Mouse (Mus musculus) CH12.LX (cell line): ENCODE measurements around the gene Eif4a3. TPM values are rescaled to one million over a fixed set of nuclear protein-coding genes. Genes with fewer than 3 reads are reported as not detected.

Source experiments
- DNase-seq: peaks from one replicate; pipeline ENCODE4 v3.0.0-alpha.2; 2013; ENCODE audit errors: extremely low read depth
- H3K27ac ChIP-seq: 2 replicates; pipeline ENCODE4 v1.5.1; 2012; ENCODE audit warnings: low read depth, mild to moderate bottlenecking, control low read depth, moderate library complexity; ENCODE audit not compliant: insufficient read depth
- H3K27me3 ChIP-seq: replicated peaks from 2 replicates; pipeline ENCODE3; 2012; ENCODE audit warnings: inconsistent platforms
- H3K36me3 ChIP-seq, 2 experiments: replicated peaks in 1 of 2; 2 replicates each; pipeline versions ENCODE3 to v1.6.1; 2012; ENCODE audit warnings: inconsistent platforms in 1 of 2, low read length in 1 of 2, mild to moderate bottlenecking in 1 of 2, mixed read lengths in 1 of 2, moderate library complexity in 1 of 2; ENCODE audit not compliant: control insufficient read depth in 1 of 2, insufficient read depth in 1 of 2
- H3K4me1 ChIP-seq, 2 experiments: 2 replicates each; pipeline ENCODE4 v1.6.1; 2012; ENCODE audit warnings: inconsistent platforms in 1 of 2, moderate library complexity in 1 of 2; ENCODE audit not compliant: insufficient read depth in 2 of 2, control insufficient read depth in 1 of 2
- H3K4me2 ChIP-seq: 2 replicates; pipeline ENCODE4 v1.6.1; 2012; ENCODE audit warnings: low read depth, mild to moderate bottlenecking, control low read depth; ENCODE audit not compliant: poor library complexity, insufficient read depth, severe bottlenecking
- H3K4me3 ChIP-seq, 3 experiments: fragments of 150-350 bp in 1 of 3; sonication (generic) in 1 of 3; replicated peaks in 1 of 3; 2 replicates each; pipeline versions ENCODE3 to v1.5.1; 2011 to 2012; ENCODE audit warnings: low read depth in 2 of 3, low read length in 2 of 3, mild to moderate bottlenecking in 2 of 3, moderate library complexity in 2 of 3, control low read depth in 1 of 3, improper control_type of control experiment in 1 of 3, inconsistent platforms in 1 of 3, mixed read lengths in 1 of 3; ENCODE audit not compliant: poor library complexity in 1 of 3
- H3K79me2 ChIP-seq: replicated peaks from 2 replicates; pipeline ENCODE4 v1.6.1; 2012; ENCODE audit warnings: mild to moderate bottlenecking, moderate library complexity; ENCODE audit not compliant: control insufficient read depth, poor library complexity, insufficient read depth, severe bottlenecking; ENCODE audit errors: extremely low read depth
- H3K9ac ChIP-seq: 2 replicates; pipeline ENCODE4 v1.6.1; 2012; ENCODE audit warnings: low read depth, mild to moderate bottlenecking, control low read depth, moderate library complexity; ENCODE audit not compliant: insufficient read depth
- H3K9me3 ChIP-seq: replicated peaks from 2 replicates; pipeline ENCODE3; 2012; ENCODE audit warnings: low read length, inconsistent platforms, mixed read lengths
- BHLHE40 ChIP-seq: IDR thresholded peaks from 2 replicates; pipeline ENCODE4 v1.6.1; 2011; ENCODE audit warnings: mild to moderate bottlenecking, low read depth, low read length, improper control_type of control experiment
- CHD2 ChIP-seq: IDR thresholded peaks from 2 replicates; pipeline ENCODE4 v1.6.1; 2011; ENCODE audit warnings: low read length, improper control_type of control experiment
- CTCF ChIP-seq, 2 experiments: IDR thresholded peaks in 1 of 2; conservative IDR thresholded peaks in 1 of 2; 2 replicates each; pipeline ENCODE4 v1.5.1; 2011 to 2012; ENCODE audit warnings: low read depth in 2 of 2, low read length in 2 of 2, improper control_type of control experiment in 1 of 2, inconsistent platforms in 1 of 2, mild to moderate bottlenecking in 1 of 2, moderate library complexity in 1 of 2
- E2F4 ChIP-seq: IDR thresholded peaks from 2 replicates; pipeline ENCODE4 v1.6.1; 2011; ENCODE audit warnings: low read depth, low read length, improper control_type of control experiment; ENCODE audit not compliant: insufficient replicate concordance
- EP300 ChIP-seq: IDR thresholded peaks from 2 replicates; pipeline ENCODE4 v1.6.1; 2011; ENCODE audit warnings: low read length, improper control_type of control experiment
- ETS1 ChIP-seq: conservative IDR thresholded peaks from 2 replicates; pipeline ENCODE4 v1.6.1; 2012; ENCODE audit warnings: low read depth, mild to moderate bottlenecking, inconsistent platforms, low read length, improper control_type of control experiment, moderate library complexity
- JUN ChIP-seq: IDR thresholded peaks from 2 replicates; pipeline ENCODE4 v1.6.1; 2011; ENCODE audit warnings: low read depth, mild to moderate bottlenecking, low read length, improper control_type of control experiment, moderate library complexity; ENCODE audit not compliant: insufficient read depth
- MAFK ChIP-seq: IDR thresholded peaks from 2 replicates; pipeline ENCODE4 v1.6.1; 2011; ENCODE audit warnings: low read length, improper control_type of control experiment; ENCODE audit not compliant: insufficient replicate concordance
- MAX ChIP-seq: IDR thresholded peaks from 2 replicates; pipeline ENCODE4 v1.6.1; 2011; ENCODE audit warnings: low read length, improper control_type of control experiment
- NRF1 ChIP-seq: IDR thresholded peaks from 2 replicates; pipeline ENCODE4 v1.6.1; 2014; ENCODE audit warnings: low read depth, mild to moderate bottlenecking, inconsistent platforms, low read length, improper control_type of control experiment, moderate library complexity
- POLR2A ChIP-seq: IDR thresholded peaks from 2 replicates; pipeline ENCODE4 v1.6.1; 2011; ENCODE audit warnings: low read depth, mild to moderate bottlenecking, improper control_type of control experiment, low read length
- RAD21 ChIP-seq: IDR thresholded peaks from 2 replicates; pipeline ENCODE4 v1.6.1; 2011; ENCODE audit warnings: low read depth, mild to moderate bottlenecking, low read length, improper control_type of control experiment, moderate library complexity
- SMC3 ChIP-seq: IDR thresholded peaks from 2 replicates; pipeline ENCODE4 v1.6.1; 2011; ENCODE audit warnings: low read depth, low read length, improper control_type of control experiment
- TBP ChIP-seq: conservative IDR thresholded peaks from 2 replicates; pipeline ENCODE4 v1.6.1; 2011; ENCODE audit warnings: low read depth, low read length, improper control_type of control experiment
- USF1 ChIP-seq: IDR thresholded peaks from 2 replicates; pipeline ENCODE4 v1.6.1; 2014; ENCODE audit warnings: low read depth, mild to moderate bottlenecking, inconsistent platforms, low read length, improper control_type of control experiment
- USF2 ChIP-seq: conservative IDR thresholded peaks from 2 replicates; pipeline ENCODE4 v1.6.1; 2011; ENCODE audit warnings: low read depth, low read length, improper control_type of control experiment
- ZKSCAN1 ChIP-seq: IDR thresholded peaks from 2 replicates; pipeline ENCODE4 v1.6.1; 2012; ENCODE audit warnings: low read depth, inconsistent platforms, low read length, improper control_type of control experiment, borderline replicate concordance
- ZMIZ1 ChIP-seq: IDR thresholded peaks from 2 replicates; pipeline ENCODE4 v1.6.1; 2012; ENCODE audit warnings: low read depth, mild to moderate bottlenecking, inconsistent platforms, low read length, improper control_type of control experiment
- ZNF384 ChIP-seq: IDR thresholded peaks from 2 replicates; pipeline ENCODE4 v1.6.1; 2012; ENCODE audit warnings: low read depth, low read length, improper control_type of control experiment, inconsistent platforms
- dilution Hi-C: fragments of 300-500 bp; cut with MboI; formaldehyde crosslinking; loops from 2 replicates; pipeline ENCODE4 v1.14.3; 2020; ENCODE audit warnings: low sequenced_read_pairs; ENCODE audit not compliant: extremely low pct_unique_long_range_greater_than_20kb, extremely low pct_ligation_motif_present
- in situ Hi-C: fragments of 300-500 bp; cut with MboI; formaldehyde crosslinking; loops from 3 replicates; pipeline ENCODE4 v1.14.3; 2019; ENCODE audit warnings: low sequenced_read_pairs, low pct_ligation_motif_present, low pct_unique_long_range_greater_than_20kb, mixed read lengths
- polyA plus RNA-seq: library from polyadenylated mRNA; unstranded; fragments of >175 nt; gene quantifications from 2 replicates; pipeline ENCODE4 v1.2.1, GENCODE M21; 2012; ENCODE audit warnings: low read depth; ENCODE audit not compliant: insufficient read length
- total RNA-seq, 2 experiments: library from RNA; depleted of rRNA; stranded (reverse); fragments of 300-350 nt in 1 of 2; fragments of >200 nt in 1 of 2; gene quantifications; 2 replicates each; pipeline ENCODE4 v1.2.3; 2012 to 2014

The Eif4a3 gene
- total and polyA plus RNA-seq, 3 experiments, result 400 to 554 (median 402) TPM

DNA sequence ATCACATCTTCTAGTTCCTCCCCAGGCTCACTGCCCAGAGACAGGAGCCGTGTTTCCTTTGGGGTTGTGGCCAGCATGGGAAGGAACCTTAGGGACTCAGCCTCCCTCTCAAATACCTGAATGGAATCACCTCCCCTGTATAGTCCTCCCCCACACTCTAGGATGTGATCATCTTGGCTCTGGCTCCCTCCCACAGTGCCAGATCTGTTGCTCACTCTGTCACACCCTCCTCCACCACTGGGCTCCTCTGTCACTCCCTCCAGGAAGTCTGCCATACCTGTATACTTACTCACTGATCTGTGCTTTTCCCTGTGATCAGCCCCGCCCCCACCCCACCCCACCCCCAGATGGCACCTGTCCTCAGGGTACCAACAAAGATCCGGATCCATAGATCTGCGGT lies 30.7 kb upstream of the Eif4a3 start:
- peaks cover 93% of the 10 kb centered on the region for H3K27me3 ChIP-seq
- dilution Hi-C loops (no loop called here), in situ Hi-C loops (no loop called here)

DNA sequence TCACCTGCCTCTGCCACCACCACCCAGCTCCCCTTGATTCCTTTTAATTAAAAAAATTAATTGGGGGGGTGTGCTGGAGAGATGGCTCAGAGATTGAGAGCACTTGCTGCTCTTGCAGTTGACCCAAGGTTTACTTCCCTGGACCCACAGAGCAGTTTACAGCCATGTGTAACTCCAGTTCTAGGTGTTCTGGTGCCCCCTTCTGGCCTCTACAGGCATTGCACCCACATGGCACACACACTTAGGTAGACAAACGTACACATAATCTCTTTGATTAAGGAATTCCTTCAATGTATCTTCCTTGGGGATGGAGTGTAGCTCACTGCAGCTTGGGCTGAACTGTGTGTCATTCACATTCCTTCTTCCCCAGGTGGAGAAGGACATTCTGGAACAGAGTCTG lies 25.2 kb upstream of the Eif4a3 start:
- DNase-seq, result no peak
- Histone ChIP-seq H3K9me3 (peaks cover 15% of the 10 kb centered on the region), H3K9ac (no peak overlapping the region), H3K4me2 (no peak overlapping the region), H3K36me3 (no peaks in the 10 kb centered on the region), H3K4me3 (no peak overlapping the region), H3K79me2 (no peaks in the 10 kb centered on the region), H3K27ac (no peak overlapping the region), H3K4me1 (no peaks in the 10 kb centered on the region), H3K27me3 (peaks cover 80% of the 10 kb centered on the region)
- dilution Hi-C loops, result no loop called here
- TF ChIP-seq ZNF384 (no peak), SMC3 (peak; percentile 25), CTCF (conservative IDR thresholded peaks at IDR 0.05 in 1 of 2, IDR thresholded peaks at IDR 0.05 in 1 of 2; ENCODE audit: low read depth in 2 of 2, low read length in 2 of 2) (peak; percentile 30 to 60; a peak in 3 of 4 replicates), EP300 (no peak), USF1 (no peak), NRF1 (no peak), E2F4 (no peak), RAD21 (peak; percentile 27), TBP (no peak), JUN (no peak), ZMIZ1 (no peak), POLR2A (no peak)
- in situ Hi-C loops, result no loop called here

More for the DNA sequence above, 30.7 kb upstream of the Eif4a3 start:
- TF ChIP-seq ETS1 (no peak), BHLHE40 (no peak), USF2 (no peak), ZKSCAN1 (no peak), MAFK (no peak), CHD2 (no peak), MAX (no peak)
- no peak overlapping the region for H3K9ac ChIP-seq
- H3K4me3 ChIP-seq, result no peak overlapping the region
- no peak overlapping the region for H3K27ac ChIP-seq
- no peak overlapping the region for H3K4me2 ChIP-seq
- no peaks in the 10 kb centered on the region for H3K4me1 ChIP-seq
- no peaks in the 10 kb centered on the region for H3K79me2 ChIP-seq
- H3K36me3 ChIP-seq, result no peaks in the 10 kb centered on the region
- no peak for DNase-seq
- peaks cover 4% of the 10 kb centered on the region for H3K9me3 ChIP-seq
